Mouse (Mus musculus) layer of hippocampus, postnatal 25 days (tissue): ENCODE data around the gene Elp1. TPM values are rescaled to one million over a fixed set of nuclear protein-coding genes. Genes with fewer than 3 reads are reported as not detected.

Experiments used
- DNase-seq, 2 experiments: peaks; one replicate each; pipeline ENCODE4 v3.0.0; 2022; ENCODE audit warnings: mixed read lengths in 2 of 2, low spot score in 1 of 2; ENCODE audit errors: extremely low spot score in 1 of 2
- total RNA-seq, 2 experiments: library from RNA; stranded (reverse); gene quantifications; 2 replicates each; pipeline ENCODE4 v1.2.3; 2021

The Elp1 gene
- total RNA-seq, 2 experiments from 2014 or later = 58.2 to 64.8 TPM

GRCm38 (mm10) chr4:56718573-56719442 is 83.3 kb downstream of the Elp1 start:
- DNase-seq = no peak

DNA sequence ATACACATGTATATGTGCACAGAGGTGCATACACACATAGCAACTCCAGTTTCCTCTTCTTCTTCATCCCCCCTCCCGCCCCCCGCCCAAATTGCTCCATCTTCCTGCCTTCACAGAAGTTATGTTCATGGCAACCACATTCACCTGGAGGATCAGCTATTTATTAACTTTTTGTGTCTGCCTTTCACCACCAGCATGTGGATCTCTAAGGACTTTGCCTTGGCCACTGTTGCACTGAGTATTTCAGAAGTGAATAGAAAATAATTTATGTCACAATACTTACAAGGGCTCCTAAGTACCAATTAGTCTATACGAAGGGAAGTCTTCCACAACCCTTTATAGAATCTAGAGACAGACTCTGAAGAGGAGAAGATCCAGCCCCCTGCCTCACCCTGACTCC is 84.2 kb downstream of the Elp1 start:
- DNase-seq = no peak

DNA sequence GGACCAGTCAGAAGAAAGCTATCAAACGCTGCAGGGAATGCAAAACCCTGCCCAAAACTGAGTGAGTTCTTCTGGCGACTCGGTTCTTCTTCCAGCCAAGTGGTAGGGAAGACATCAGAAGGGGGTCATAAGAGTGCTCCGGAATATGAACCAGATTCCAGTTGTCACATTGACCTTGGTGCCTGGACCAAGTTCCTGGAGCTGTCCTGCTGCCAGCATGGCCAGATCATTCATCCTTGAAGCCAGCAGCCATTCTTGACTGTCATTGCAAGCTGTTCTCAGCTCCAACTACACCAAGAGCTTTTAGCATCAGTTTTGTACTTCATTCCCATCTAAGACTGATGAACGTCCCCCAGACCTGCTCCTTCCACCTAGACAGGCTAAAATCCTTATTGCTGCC is 85.3 kb downstream of the Elp1 start:
- no peak for DNase-seq

GRCm38 (mm10) chr4:56713155-56713554 is 89.0 kb downstream of the Elp1 start:
- DNase-seq = no peak

GRCm38 (mm10) chr4:56702234-56702633 is 99.9 kb downstream of the Elp1 start:
- no peak for DNase-seq

Other genes with a start within 250 kb of the Elp1 start
- gene Gm26657, start 62.3 kb downstream of the Elp1 start, total RNA-seq = not detected
- under 1 TPM in 1 of 2 experiments, not detected in 1; 0.25 TPM for gene Actl7b, start 60.9 kb downstream of the Elp1 start, total RNA-seq
- not detected for gene Actl7a, start 58.9 kb downstream of the Elp1 start, total RNA-seq
- gene Fam206a, start within 50 bp of the Elp1 start, total RNA-seq = 10 to 100 TPM; 17.3 to 18.2 TPM
- 10 to 100 TPM in 1 of 2 experiments, 1 to 10 TPM in 1; 9.8 to 15.9 TPM for gene Ctnnal1, start 62.9 kb upstream of the Elp1 start, total RNA-seq
- gene Tmem245, start 145.1 kb upstream of the Elp1 start, total RNA-seq = 10 to 100 TPM; 29.8 to 31.0 TPM
- gene Frrs1l, start 188.1 kb upstream of the Elp1 start, total RNA-seq = 100 to 1,000 TPM; 202 to 207 TPM